Mouse (Mus musculus): ENCODE results near the gene Cyp4f39. TPM values are rescaled to one million over a fixed set of nuclear protein-coding genes. Genes with fewer than 3 reads are reported as not detected.
A peak's percentile ranks its signal among the peaks of the same experiment; 100 is the strongest.

Cyp4f39 gene
- 0.88 and 0.95 TPM in 2 replicates for polyA plus RNA-seq (2011; ENCODE audit: insufficient read depth, insufficient read length, low replicate concordance, missing spikeins)

DNA sequence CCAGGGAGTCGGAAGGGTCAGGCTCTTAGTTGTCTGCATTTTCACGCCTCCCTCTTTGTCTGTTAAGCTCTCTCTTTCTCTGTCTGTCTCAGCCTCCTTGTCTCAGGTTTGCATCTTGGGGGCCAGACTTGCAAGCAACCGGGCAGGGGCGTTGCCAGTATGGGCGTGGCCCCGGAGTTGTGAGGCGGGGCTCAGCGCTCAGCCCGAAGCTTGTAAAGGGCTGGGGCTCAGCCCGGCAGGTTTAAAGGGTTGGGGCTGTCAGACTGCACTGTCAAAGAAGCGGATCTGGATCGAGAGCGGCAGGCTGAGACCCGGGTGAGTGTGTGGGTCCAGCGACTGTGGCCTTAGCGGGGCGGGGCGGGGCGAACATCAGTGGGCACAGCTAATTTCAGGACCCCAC, at the start of gene Cyp4f39:
Cyp4f39 (plus strand) TSS at position 242 of the 400 bp plus-strand sequence.
- 9% methylated on average over 19 of the region's 19 CpGs for WGBS
- Histone ChIP-seq H3K4me3 (replicated peaks; ENCODE audit: control insufficient read depth, low read depth, low read length) (no peak within 1 kb of the TSS), H3K4me1 (ENCODE audit: control insufficient read depth, insufficient read depth, low read length) (peaks cover 4% of the 10 kb centered on the region; the same call in 1 of the 2 replicates), H3K27ac (ENCODE audit: control insufficient read depth, insufficient read depth, low read depth, low read length, poor library complexity) (no peak within 1 kb of the TSS)
- TF ChIP-seq CTCF (IDR thresholded peaks at IDR 0.05; ENCODE audit: control insufficient read depth, insufficient read depth, low read length), result no peak
- TF ChIP-seq POLR2A (IDR thresholded peaks at IDR 0.05; ENCODE audit: borderline replicate concordance, control insufficient read depth, low read depth, low read length), result no peak

GRCm38 (mm10) chr17:32402779-32403157, 49.8 kb upstream of the Cyp4f39 start:
- TF ChIP-seq POLR2A (IDR thresholded peaks at IDR 0.05; ENCODE audit: borderline replicate concordance, control insufficient read depth, low read depth, low read length), result no peak
- no peak for TF ChIP-seq CTCF (IDR thresholded peaks at IDR 0.05; ENCODE audit: control insufficient read depth, insufficient read depth, low read length)
- H3K27ac ChIP-seq (ENCODE audit: control insufficient read depth, insufficient read depth, low read depth, low read length, poor library complexity), result peak overlapping the region; percentile 85
- H3K4me1 ChIP-seq (ENCODE audit: control insufficient read depth, insufficient read depth, low read length), result peaks cover 2% of the 10 kb centered on the region
- H3K4me3 ChIP-seq (replicated peaks; ENCODE audit: control insufficient read depth, low read depth, low read length), result peak overlapping the region; percentile 95
- WGBS, result 2% methylated on average over 11 of the region's 11 CpGs

DNA sequence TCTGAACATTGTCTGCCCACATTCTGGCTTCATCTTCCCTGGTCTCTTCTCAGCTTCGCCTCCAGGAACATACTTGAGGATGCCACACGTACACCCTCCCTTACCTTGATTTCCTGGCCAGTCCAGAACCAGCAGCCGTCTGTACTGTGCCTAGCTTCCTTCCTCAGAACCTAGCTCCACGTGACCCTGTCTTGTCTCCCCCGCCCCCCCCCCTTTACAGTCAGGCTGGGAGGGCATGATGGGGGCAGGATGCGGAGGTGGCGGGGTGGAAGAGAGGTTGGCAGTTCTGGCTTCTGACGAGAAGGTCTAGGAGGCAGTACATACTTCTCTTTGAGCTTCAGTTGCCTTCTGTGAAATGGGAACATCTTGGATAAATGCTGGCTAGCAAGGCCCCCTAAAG, 49.1 kb upstream of the Cyp4f39 start, which contains the start of gene Rasal3:
Rasal3 (minus strand) TSS at position 167 of the 400 bp plus-strand sequence.
- TF ChIP-seq POLR2A (IDR thresholded peaks at IDR 0.05; ENCODE audit: borderline replicate concordance, control insufficient read depth, low read depth, low read length) (0 out of 2 replicates have a peak, but pooled peaks have one; percentile 7), CTCF (IDR thresholded peaks at IDR 0.05; ENCODE audit: control insufficient read depth, insufficient read depth, low read length) (no peak)
- Histone ChIP-seq H3K4me3 (replicated peaks; ENCODE audit: control insufficient read depth, low read depth, low read length) (peak within 1 kb of the TSS; percentile 95), H3K27ac (ENCODE audit: control insufficient read depth, insufficient read depth, low read depth, low read length, poor library complexity) (peak within 1 kb of the TSS; percentile 85), H3K4me1 (ENCODE audit: control insufficient read depth, insufficient read depth, low read length) (peaks cover 2% of the 10 kb centered on the region)
- WGBS, result 2% methylated on average over 8 of the region's 8 CpGs

DNA sequence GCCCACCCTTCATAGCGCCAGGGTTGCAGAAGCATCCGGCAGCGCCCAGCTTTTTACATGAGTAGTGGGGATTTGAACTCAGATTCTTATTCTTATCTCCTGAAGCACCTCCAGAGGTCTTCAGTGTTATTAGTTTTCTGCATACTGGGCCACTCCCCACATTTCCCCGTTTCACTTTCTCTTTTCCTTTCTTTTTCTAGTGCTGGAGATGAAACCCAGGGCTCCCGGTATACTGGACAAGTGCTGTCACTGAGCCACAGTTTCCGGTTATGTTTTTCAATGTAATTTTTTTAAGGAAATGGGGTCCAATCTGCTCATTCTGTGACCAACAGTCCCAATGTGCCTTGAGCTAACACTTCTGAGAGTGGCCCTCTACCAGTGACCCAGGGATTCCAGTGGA, 40.6 kb upstream of the Cyp4f39 start:
- Histone ChIP-seq H3K4me3 (replicated peaks; ENCODE audit: control insufficient read depth, low read depth, low read length) (no peak overlapping the region), H3K4me1 (ENCODE audit: control insufficient read depth, insufficient read depth, low read length) (no peaks in the 10 kb centered on the region; the same call in 1 of the 2 replicates), H3K27ac (ENCODE audit: control insufficient read depth, insufficient read depth, low read depth, low read length, poor library complexity) (no peak overlapping the region)
- 41% methylated on average over 6 of the region's 6 CpGs for WGBS
- TF ChIP-seq POLR2A (IDR thresholded peaks at IDR 0.05; ENCODE audit: borderline replicate concordance, control insufficient read depth, low read depth, low read length) (no peak), CTCF (IDR thresholded peaks at IDR 0.05; ENCODE audit: control insufficient read depth, insufficient read depth, low read length) (no peak)

- 89% methylated on average over 24 of the region's 24 CpGs for WGBS
- no peak for TF ChIP-seq CTCF (IDR thresholded peaks at IDR 0.05; ENCODE audit: control insufficient read depth, insufficient read depth, low read length)
- no peak for TF ChIP-seq POLR2A (IDR thresholded peaks at IDR 0.05; ENCODE audit: borderline replicate concordance, control insufficient read depth, low read depth, low read length)
- Histone ChIP-seq H3K4me1 (ENCODE audit: control insufficient read depth, insufficient read depth, low read length) (no peaks in the 10 kb centered on the region; the same call in 1 of the 2 replicates), H3K27ac (ENCODE audit: control insufficient read depth, insufficient read depth, low read depth, low read length, poor library complexity) (no peak overlapping the region), H3K4me3 (replicated peaks; ENCODE audit: control insufficient read depth, low read depth, low read length) (no peak overlapping the region)
Observed at GRCm38 (mm10) chr17:32415417-32416020, 37.0 kb upstream of the Cyp4f39 start.

- no peak for TF ChIP-seq CTCF (IDR thresholded peaks at IDR 0.05; ENCODE audit: control insufficient read depth, insufficient read depth, low read length)
- no peak for TF ChIP-seq POLR2A (IDR thresholded peaks at IDR 0.05; ENCODE audit: borderline replicate concordance, control insufficient read depth, low read depth, low read length)
- no peak overlapping the region for H3K27ac ChIP-seq (ENCODE audit: control insufficient read depth, insufficient read depth, low read depth, low read length, poor library complexity)
- no peaks in the 10 kb centered on the region; the same call in 1 of the 2 replicates for H3K4me1 ChIP-seq (ENCODE audit: control insufficient read depth, insufficient read depth, low read length)
- 93% methylated on average over 14 of the region's 14 CpGs for WGBS
- no peak overlapping the region for H3K4me3 ChIP-seq (replicated peaks; ENCODE audit: control insufficient read depth, low read depth, low read length)
Observed at GRCm38 (mm10) chr17:32416771-32417170, 35.8 kb upstream of the Cyp4f39 start.

- no peak overlapping the region for H3K4me3 ChIP-seq (replicated peaks; ENCODE audit: control insufficient read depth, low read depth, low read length)
- H3K4me1 ChIP-seq (ENCODE audit: control insufficient read depth, insufficient read depth, low read length), result peaks cover 2% of the 10 kb centered on the region; the same call in 1 of the 2 replicates
- 65% methylated on average over 2 of the region's 2 CpGs for WGBS
- TF ChIP-seq POLR2A (IDR thresholded peaks at IDR 0.05; ENCODE audit: borderline replicate concordance, control insufficient read depth, low read depth, low read length) (no peak), CTCF (IDR thresholded peaks at IDR 0.05; ENCODE audit: control insufficient read depth, insufficient read depth, low read length) (no peak)
- no peak overlapping the region for H3K27ac ChIP-seq (ENCODE audit: control insufficient read depth, insufficient read depth, low read depth, low read length, poor library complexity)
Observed at GRCm38 (mm10) chr17:32419989-32420388, 32.5 kb upstream of the Cyp4f39 start.

- no peak overlapping the region for H3K4me3 ChIP-seq (replicated peaks; ENCODE audit: control insufficient read depth, low read depth, low read length)
Observed at GRCm38 (mm10) chr17:32420781-32421180, 31.7 kb upstream of the Cyp4f39 start.

More at GRCm38 (mm10) chr17:32420781-32421180, 31.7 kb upstream of the Cyp4f39 start:
- TF ChIP-seq CTCF (IDR thresholded peaks at IDR 0.05; ENCODE audit: control insufficient read depth, insufficient read depth, low read length) (no peak), POLR2A (IDR thresholded peaks at IDR 0.05; ENCODE audit: borderline replicate concordance, control insufficient read depth, low read depth, low read length) (no peak)
- 78% methylated on average over 8 of the region's 8 CpGs for WGBS
- peaks cover 2% of the 10 kb centered on the region; the same call in 1 of the 2 replicates for H3K4me1 ChIP-seq (ENCODE audit: control insufficient read depth, insufficient read depth, low read length)
- H3K27ac ChIP-seq (ENCODE audit: control insufficient read depth, insufficient read depth, low read depth, low read length, poor library complexity), result no peak overlapping the region

Data from bone marrow, adult 2 months (tissue).